Mouse (Mus musculus) ES-CJ7 (cell line): ENCODE data around the gene Olfr1360.

ENCODE experiments used
- DNase-seq: peaks from one replicate; pipeline ENCODE4 v3.0.0; 2011; ENCODE audit warnings: low read depth, low spot score

The Olfr1360 gene

DNA sequence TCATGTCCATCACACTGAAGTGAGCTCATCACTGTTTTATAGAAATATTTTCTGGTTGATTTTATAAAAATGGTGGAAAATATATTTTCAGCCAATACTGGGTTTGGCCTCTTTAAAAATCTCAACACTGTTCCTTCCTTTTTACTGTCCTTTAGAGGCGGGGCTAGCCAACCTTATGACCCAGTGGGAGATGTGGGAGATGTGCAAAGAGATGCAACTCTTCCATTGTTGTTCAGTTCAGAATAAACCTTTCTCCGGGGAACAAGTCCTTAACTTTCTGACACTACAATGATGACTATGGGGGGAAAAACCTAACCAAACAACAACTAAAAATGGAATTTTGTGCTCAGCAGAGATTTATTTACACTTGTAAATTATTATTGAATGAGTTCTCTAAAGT lies at the start of gene Olfr1360:
Gene Olfr1360, minus strand, starts transcription at position 101 of the 400 bp plus-strand sequence.
- no peak for DNase-seq

DNA sequence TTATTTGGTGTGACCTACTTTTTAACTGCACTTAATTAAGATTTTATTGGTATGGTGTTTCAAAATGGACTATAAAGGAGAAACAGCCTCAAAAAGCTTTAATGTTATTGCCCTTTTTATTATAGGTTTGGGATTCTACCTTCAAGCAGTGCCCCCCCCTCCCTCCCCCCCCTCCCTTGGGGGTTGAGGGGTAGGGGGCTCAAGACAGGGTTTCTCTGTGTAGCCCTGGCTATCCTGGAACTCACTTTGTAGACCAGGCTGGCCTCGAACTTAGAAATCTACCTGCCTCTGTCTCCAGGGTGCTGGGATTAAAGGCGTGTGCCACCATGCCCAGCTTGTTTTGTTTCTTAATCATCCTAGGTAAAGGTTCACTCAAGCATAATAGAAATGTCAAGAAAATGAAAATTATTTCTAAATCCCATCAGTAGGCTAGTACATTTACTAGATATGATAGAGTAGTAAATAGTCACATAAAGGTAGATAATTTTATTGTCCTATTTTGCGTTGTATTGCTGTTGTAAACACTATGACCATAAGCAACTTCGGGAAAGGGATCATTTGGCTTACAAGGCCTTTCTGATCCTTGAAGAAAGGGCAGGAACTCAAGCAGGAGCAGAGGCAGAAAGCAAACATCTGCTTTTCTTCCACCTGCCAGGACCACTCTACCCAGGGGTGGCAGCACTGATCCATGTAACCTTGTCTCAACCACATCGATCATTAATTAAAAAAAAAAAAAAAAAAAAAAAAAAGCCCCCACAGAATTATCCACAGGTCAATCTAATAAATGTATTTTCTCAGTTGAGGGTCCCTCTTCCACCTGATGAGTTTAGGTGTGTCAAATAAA lies 46.0 kb upstream of the Olfr1360 start:
- peak; percentile 60 for DNase-seq

DNA sequence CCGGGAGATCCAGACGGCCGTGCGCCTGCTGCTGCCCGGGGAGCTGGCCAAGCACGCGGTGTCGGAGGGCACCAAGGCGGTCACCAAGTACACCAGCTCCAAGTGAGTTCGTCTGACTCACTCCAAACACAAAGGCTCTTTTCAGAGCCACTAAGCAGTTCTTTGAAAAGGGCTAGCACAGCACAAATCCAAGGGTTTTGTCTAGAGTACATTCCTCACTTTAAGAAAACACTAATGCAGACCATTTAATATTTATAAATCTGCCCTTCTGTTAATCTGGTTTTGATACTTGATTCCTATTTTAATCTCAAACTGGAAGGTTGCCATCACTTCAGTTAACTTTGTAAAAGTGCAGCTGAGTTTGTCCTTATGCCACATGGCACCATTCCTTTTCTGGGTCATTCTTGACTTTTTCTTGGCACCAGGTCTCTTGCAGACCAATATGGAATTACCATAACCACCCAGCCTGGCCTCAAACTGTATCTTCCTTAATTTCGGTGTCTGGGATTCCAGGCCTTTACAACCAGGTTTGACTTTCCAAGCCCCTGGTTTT lies 45.2 kb upstream of the Olfr1360 start:
- DNase-seq, result peak; percentile 64

DNA sequence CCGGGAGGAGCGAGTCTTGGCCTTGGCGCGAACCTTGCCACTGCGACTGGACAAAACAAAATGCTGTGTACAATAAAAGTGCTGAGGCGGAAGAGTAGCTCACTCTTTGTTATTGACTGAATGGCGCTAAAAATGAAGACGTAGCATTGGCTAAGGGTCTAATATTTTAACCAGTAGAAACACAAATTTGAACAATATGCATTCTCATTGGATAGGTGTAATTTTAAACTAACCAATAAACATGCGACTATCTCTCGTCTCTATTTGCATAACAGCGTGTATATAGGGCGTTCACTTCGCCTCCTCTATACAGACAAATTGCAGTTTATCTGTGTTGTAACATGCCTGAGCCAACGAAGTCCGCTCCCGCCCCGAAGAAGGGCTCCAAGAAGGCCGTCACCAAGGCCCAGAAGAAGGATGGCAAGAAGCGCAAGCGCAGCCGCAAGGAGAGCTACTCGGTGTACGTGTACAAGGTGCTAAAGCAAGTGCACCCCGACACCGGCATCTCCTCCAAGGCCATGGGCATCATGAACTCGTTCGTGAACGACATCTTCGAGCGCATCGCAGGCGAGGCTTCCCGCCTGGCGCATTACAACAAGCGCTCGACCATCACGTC lies 44.7 kb upstream of the Olfr1360 start, which contains the start of gene Hist1h2bm:
Gene Hist1h2bm, plus strand, starts transcription at position 288 of the 616 bp plus-strand sequence.
- DNase-seq, result peak; percentile 96

DNA sequence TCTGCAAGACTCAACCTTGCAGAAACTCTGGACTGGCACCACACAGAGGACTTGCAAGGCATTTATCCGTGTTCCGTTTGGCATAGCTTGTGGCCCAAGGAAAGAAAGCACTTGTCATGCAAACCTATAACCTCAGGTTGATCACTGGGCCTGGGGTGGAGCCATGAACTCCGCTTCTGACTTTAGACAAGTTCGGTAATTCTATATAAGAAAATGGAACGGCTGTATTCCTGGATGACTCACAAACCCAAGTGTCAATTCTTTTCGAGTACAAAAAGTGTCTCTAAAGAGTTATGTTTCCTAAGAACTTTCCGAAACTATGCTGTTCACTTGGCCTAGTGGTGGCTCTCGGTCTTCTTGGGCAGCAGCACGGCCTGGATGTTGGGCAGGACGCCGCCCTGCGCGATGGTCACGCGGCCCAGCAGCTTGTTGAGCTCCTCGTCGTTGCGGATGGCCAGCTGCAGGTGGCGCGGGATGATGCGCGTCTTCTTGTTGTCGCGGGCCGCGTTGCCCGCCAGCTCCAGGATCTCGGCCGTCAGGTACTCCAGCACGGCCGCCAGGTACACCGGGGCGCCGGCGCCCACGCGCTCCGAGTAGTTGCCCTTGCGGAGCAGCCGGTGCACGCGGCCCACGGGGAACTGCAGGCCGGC lies 44.0 kb upstream of the Olfr1360 start:
- peak; percentile 74 for DNase-seq

DNA sequence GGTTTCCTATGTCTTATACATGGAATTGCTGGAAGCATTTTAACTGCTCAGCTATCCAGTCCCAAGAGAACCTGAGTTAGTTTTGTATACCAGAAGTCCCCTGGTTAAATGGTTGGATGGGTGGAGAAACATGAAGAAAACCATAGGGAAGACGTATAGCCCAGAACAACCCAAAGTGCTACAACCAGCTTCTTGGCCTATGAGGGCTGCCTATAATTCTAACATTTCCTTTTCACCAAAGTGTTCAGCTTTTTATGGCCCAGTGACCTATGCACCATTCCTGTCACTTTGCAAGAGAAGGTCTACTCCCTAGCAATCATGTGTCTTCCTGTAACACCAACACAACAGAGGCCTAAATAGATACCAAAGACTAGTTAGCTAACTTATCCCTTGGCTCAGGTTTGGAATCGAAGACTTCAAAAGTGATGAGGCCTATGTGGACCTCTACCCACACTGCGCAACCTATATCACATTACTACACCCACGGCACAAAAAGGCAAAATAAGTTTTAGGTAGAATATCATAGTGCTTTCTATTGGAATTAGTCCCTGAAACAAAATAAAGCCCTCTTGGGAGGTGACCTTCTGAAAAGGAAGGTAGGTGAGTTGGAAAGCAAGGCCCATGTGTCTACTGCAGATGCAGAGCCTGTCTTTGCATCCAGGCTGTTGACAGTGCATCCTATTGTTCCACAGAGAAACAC lies 41.3 kb upstream of the Olfr1360 start:
- DNase-seq, result peak; percentile 72

DNA sequence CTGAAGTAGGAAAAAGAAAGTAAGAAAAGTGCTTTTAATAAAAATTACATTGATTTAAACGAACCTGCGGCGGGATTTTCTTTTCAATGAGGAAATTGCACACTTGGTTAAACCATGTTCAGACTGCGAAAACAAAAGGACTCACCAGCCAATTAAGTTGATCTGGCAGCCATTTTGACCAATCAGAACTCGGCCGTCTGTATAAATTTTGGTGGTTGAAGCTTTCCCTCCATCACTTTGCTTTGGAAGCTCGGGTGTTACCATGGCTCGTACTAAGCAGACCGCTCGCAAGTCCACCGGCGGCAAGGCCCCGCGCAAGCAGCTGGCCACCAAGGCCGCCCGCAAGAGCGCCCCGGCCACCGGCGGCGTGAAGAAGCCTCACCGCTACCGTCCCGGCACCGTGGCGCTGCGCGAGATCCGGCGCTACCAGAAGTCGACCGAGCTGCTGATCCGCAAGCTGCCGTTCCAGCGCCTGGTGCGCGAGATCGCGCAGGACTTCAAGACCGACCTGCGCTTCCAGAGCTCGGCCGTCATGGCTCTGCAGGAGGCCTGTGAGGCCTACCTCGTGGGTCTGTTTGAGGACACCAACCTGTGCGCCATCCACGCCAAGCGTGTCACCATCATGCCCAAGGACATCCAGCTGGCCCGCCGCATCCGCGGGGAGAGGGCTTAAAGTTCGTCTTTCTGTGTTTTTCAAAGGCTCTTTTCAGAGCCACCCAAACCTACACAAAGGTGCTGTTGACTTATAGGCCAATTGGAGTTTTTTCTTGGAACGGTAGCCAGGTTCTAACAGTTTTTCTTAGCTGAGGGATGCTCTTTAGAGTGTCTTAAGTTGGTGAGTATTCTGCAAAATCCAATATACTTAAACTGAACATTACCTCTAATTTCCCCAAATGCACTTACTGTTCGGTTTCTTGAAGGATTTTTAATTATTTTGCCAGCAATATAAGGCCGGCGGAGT lies 40.5 kb upstream of the Olfr1360 start, which contains the start of gene Hist1h3h:
Gene Hist1h3h, plus strand, starts transcription at position 263 of the 961 bp plus-strand sequence.
- DNase-seq, result peak; percentile 95

DNA sequence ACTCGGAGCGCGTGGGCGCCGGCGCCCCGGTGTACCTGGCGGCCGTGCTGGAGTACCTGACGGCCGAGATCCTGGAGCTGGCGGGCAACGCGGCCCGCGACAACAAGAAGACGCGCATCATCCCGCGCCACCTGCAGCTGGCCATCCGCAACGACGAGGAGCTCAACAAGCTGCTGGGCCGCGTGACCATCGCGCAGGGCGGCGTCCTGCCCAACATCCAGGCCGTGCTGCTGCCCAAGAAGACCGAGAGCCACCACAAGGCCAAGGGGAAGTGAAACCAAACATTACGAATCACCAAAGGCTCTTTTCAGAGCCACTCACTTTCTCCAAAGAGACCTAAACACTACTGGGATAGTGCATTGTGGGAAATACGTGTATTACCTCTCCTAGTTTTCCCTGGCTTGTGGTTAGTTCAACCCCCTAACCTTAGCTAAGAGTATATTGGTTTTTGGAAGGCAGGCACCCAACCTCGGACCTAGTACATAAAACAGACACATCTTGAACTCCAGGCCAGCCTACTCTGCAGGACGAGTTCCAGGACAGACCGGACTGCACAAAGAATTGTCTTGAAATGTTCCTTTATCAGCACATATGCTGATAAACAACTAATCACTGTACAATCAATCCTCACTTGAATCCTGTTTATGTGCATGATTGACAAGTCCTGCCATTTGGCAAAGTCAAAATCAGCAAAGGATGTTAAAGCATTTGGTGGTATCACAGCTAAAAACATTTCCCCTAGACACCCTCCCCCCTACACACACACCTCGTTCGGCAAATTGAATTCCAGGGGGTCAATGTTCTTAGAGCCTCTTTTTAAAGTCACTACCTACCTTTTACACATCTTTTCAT lies 39.6 kb upstream of the Olfr1360 start:
- DNase-seq, result peak; percentile 83

DNA sequence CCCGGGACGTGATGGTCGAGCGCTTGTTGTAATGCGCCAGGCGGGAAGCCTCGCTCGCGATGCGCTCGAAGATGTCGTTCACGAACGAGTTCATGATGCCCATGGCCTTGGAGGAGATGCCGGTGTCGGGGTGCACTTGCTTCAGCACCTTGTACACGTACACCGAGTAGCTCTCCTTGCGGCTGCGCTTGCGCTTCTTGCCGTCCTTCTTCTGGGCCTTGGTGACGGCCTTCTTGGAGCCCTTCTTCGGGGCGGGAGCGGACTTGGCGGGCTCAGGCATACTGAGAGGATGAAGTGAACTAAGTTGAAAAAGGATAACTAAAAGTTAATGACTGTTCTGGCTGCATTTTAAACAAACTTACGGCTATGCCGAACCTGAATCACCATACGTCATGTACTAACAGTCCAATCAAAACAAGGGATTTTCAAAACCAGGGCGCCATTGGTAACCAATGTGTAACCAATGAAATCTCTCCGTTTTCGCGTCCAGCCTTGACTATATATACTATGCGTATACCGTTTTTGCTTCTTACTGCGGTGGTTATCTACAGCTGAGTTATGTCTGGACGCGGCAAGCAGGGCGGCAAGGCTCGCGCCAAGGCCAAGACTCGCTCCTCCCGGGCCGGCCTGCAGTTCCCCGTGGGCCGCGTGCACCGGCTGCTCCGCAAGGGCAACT lies 38.8 kb upstream of the Olfr1360 start, which contains the start of the genes Hist1h2bl and Hist1h2ai:
Gene Hist1h2bl, minus strand, starts transcription at position 280 of the 676 bp plus-strand sequence.
Gene Hist1h2ai, plus strand, starts transcription at position 559 of the 676 bp plus-strand sequence.
- DNase-seq, result peak; percentile 98

DNA sequence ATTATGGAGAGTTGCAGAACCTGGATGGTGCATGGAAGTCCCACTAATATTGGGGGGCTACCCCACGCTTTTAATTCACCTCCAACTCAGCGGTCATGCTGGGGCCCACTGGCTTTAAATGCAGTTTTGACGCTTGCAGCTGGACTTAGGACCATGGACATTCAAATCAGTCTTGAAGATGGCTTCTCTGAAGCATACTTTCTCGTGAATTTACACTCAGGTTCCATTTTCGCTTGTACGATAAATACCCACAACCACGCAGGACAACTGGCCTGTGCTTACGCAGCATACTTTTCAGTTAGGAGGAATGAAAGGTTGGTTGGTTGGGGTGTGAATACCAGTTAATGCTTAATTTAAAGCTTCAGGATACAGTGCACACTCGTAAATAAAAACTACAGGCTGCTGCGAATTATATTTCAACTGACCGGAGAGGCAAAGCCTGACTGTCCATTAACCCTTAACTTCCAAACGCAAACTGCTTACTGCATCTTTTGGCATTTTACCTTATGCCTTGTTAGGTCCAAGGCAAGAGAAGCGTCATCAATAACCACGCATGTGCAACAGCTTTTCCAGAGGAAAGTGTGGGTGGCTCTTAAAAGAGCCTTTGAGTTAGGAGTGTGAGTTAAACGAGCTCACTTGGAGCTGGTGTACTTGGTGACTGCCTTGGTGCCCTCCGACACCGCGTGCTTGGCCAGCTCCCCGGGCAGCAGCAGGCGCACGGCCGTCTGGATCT lies 38.1 kb upstream of the Olfr1360 start:
- peak; percentile 82 for DNase-seq

DNA sequence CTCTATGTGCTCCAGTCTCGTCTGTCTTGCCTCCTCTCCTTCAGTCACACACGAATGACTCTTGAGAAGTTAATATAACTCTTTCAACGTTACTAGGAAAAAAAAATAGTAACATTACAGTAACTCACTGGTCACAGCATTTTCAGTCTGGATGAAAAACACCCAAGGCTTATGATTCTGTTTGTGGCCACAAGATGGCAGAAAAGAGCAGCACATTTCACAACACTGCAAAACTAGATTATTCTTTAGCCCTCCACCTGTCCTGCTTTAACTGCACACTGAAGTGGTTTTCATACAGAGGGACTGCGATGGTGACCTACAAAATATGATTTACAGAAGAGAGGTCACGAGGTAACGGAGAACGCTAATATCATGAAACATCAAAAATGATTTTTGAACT lies 37.5 kb upstream of the Olfr1360 start:
- DNase-seq, result peak; percentile 79

DNA sequence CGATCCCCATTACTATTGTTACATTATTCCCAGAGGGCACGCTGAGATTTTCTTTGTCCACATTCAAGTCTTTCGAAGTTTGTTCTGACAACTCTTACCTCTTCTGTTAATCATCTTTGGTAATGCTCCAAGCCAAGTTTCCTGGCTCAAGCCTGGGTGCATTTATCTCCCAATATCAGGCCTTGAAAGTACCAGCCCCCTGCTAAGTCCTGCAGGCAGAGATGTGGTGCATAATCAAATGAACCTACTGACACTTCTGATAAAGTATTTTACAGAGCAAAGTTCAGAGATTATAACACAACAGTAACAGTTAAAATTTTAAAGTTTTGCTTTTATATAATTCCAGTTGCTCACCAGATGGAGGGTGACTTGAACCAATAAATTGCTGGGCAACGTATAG lies 34.5 kb upstream of the Olfr1360 start:
- DNase-seq, result no peak

DNA sequence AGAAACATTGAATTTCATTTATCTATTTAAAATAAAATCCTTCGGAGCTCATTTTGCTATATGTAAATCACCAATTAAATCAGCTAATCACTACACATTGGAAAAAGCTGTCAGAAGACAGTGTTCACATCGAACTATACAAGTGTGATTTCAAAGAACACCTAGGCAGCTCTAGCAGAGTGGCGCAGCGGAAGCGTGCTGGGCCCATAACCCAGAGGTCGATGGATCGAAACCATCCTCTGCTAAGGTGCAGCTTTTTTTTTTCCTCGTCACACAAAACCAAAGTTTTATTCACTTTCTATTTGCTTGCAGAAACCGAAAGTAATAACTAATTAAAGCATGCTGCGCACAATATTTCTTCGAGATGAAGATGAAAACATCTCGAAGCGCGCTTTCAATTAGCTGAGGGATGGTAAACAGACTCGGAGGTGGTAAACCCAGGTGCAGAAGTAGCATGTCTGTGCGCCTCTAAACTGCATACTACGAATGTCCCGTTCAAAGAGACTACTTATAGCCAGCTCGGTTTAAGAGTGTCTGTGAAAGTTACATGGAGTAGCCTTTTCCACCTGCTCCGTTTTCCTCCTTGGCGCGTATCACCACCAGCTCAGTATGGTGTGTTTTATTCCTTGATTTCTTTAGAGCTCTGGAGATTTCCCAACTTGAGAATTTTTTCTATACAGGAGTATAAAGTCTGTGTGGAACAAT lies 33.8 kb upstream of the Olfr1360 start:
- DNase-seq, result peak; percentile 60

DNA sequence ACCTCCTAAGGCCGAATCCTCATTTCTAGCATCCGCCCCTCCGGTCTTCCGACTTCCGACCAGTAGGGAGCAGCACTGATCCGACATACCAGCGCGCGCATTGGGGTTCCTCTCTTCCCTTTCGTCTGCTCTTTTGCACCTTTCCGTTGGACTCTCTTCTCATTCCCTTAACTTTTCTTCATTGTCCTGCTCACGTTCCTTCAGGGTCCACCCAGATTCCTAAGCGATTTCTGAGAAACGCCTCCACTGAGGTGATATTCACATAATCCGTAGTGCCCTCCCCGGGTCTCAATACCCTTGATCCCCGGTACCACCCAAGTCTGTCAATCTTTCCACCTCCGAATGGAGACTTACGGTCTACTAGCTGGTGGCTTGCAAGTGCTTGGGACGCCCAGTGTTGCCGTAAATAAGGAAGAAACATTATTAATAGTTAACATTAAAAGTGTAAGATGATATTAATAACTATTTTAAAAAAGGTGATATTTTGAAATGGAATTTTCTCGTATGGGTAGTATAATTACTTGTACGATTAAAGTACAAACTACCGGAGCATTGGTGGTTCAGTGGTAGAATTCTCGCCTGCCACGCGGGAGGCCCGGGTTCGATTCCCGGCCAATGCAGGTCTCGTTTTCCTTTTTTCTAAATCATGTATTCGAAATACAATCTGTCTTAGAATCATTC lies 33.0 kb upstream of the Olfr1360 start:
- peak; percentile 87 for DNase-seq

DNA sequence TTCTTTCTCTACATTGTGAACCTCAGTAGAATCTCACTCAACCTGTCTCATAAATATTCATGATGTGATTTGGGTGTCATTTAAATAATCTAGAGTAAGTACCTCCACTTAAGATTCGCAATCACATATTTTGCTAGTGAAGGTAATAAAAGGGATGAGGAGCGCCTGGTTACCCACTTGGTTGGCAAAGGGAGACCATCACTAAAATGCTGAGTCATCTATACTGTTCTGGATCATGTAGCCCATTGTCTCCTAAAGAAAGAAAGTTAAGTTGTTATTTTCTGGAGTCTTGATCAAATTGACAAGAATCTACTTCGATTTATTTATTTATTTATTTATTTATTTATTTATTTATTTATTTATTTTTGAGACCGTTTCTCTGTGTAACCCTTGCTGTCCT lies 29.5 kb upstream of the Olfr1360 start:
- no peak for DNase-seq

DNA sequence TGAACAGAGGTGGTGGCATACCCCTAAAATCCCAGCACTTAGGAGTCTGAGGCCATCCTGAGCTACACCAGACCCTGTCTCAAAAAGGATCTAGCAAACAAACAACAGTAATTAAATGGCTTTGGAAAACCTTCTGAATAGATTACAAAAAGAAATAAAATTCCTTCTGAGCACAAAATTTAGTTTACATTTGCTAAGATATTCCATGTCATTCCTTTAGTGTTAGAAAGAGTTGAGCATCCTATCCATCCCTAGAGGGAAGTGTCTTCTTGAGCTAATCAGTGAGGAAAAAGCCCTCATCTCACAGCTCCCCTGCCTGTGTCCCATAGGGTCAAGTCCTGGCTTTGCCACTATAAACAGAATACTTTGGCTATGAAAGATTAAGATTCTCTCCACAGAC lies 20.6 kb upstream of the Olfr1360 start, which contains the start of gene Olfr1359:
Gene Olfr1359, plus strand, starts transcription at position 301 of the 400 bp plus-strand sequence.
- no peak for DNase-seq
